Mouse (Mus musculus): ENCODE measurements around the gene Gm10974. TPM values are rescaled to one million over a fixed set of nuclear protein-coding genes. Genes with fewer than 3 reads are reported as not detected.

The Gm10974 gene
- polyA plus RNA-seq, 2 experiments from 2014 or later = not detected

DNA sequence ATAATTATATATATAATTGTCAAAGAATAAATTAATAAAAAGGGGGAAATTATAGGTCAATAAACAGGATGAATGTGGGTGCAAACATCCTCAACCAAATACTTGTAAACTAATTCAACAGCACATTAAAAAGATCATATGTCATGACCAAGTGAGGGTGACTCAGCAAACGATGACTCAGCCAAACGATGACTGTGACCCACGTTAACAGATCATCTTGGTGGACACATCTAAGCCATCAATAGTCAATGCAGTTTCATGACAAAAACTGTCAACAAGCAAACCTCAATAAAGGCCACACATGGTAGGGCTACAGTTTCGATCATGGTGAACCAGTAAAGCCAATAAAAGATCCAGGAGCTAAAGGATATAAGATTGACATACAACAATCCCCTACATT, 6.7 kb upstream of the Gm10974 start:
- no peak for ATAC-seq

DNA sequence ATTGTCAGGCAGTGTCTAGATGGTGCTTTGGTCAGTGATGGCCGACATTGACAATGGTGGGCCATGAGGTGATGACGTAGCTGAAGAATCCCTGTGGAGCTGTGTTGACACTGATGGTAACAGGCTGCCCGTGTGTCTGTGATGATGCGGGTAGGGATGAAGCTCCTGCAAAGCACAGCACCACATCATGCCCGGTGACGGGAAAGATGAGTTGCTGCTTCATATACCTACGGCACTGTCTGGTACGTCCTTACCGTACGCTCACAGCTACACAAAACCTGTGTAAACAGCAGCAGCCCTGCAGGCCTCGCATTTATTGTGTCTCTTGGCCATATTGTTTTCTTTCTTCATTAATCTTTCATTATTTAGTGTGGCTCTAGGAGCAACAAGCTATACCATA, 1.2 kb upstream of the Gm10974 start:
- ATAC-seq = no peak

DNA sequence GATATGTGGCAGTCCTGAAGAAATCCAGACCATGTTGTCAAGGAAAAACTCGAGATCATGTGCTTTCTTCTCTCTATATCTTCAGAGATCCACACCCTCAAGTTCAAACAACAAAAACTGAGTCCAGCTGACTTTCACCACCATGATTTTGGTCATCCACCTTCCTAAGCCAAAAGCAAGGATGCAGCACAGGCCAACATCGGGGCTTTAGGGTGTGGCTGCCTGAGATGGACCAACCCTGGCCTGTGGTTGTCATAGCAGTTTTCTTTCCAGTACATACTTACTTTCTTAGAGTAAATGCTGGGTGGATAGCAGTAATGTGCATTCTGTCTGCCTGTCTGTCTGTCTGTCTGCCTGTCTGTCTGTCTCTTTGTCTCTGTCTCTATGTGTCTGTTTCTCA, 294 bp upstream of the Gm10974 start:
- ATAC-seq = no peak

DNA sequence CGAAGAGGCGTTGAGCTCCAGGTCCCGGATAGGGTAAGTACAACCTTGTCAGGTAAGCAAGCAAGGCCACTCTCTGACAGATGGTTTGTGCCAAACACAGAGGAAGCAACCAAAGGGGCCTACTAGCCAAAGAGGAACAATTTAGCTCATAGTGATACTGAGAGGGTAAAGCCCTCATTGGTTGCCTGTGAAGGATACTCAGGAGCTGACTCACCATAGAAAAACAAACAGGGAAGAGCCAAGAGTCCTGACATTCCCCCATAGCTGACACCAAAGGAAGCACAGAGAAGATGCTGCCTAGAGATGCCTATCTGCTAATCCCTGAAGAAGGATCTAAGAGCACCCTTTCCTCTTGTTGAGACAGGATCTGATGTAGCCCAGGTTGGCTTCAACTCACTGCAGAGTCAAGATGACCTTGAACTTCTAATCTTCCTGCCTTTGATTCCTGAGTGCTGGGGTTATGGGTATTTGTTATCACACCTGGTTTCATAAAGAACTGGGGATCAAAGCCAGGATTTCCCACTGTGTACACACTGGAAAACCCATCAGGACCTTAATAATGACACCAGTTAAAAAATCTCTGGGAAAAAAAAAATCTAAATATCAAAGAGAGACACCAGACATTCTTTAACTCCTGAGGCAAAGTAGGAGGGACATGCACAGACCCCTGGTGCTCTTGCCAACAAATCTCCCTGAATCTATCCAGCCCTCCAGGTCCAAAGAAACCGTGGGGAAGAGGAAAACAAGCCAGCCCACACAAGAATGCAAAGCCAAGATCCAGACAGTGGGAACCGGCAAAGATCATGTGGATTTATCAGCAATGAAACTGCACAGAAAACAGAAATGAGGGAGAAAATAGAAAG, 3.6 kb downstream of the Gm10974 start:
- no peak for ATAC-seq

DNA sequence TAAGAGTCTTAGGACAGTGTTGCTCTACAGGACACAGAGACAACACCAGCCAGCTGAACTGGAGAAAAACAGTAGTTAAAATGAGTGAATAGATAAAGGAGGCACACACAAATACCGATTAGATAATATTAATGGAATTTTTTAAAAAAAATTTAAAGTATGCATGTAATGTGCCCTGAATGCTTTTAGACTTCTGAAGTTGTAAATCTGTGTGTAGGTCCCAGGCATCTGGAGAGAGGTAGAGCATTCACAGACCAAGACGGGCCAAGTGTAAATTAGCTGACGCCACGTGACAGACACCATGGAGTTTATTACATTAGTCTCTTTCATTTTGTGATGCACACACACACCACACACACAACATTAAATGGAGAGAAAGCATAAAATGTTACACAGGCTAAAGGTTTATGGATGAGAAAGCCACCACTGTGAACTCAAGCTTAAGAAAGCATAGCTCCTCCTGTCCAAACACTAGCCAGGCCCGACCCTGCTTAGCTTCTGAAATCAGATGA, 4.3 kb downstream of the Gm10974 start:
- no peak for ATAC-seq

DNA sequence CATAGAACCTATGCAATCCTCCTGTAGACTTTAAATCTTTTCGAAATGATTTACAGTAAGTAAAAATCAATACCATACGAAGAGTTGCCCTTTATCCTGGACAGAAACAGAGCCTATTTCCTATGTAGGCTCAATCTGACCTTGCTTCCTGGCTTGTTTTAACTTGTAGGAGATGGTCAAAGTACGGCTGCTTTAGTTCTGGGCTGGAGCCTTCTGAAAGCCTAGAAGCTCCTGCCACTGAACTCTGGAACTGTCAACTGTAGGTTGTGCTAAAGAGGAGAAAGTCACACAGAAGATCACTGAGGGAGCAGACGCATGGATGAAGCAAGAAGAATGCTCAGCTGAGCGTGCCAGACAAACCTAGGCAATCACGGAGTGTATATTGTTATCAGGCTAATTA, 5.3 kb downstream of the Gm10974 start:
- no peak for ATAC-seq

DNA sequence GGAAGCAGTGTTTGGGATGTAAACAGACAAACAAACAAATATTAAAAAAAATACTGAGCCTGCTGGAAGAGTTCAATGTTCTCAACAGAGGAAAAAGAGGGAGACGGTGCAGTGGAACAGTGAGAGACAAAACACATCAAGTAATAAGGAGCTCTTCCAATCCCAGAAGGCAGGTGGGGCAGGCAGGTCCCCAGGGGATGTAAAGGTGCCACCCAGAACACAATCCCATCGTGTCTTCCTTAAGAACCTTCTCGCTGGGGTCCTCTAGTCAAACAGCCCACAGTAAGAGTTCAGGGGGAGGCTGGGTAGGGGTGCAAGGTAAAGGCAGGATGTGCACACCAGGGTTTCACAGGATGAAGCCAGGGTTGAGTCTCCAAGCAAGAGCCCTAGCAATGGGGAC, 7.7 kb downstream of the Gm10974 start:
- no peak for ATAC-seq

DNA sequence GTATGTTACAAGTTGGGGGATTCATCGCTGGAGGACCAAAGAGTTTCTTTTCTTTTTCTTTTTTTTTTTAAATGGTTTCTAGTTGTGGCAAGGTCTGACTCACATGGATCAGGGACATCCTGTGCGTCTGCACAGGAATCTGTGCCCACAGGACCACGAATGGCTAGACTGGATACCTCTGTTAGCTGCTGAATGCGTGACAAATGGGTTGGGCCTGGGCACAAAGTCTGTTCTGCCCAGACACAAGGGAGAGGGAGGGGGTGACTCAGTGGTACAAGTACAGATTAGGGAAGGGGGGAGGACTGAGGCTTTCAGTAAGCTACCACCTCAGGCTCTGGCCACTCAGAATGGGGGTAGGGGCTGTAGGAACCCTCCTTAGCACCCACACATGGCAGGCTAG, 10.0 kb downstream of the Gm10974 start:
- ATAC-seq = no peak

DNA sequence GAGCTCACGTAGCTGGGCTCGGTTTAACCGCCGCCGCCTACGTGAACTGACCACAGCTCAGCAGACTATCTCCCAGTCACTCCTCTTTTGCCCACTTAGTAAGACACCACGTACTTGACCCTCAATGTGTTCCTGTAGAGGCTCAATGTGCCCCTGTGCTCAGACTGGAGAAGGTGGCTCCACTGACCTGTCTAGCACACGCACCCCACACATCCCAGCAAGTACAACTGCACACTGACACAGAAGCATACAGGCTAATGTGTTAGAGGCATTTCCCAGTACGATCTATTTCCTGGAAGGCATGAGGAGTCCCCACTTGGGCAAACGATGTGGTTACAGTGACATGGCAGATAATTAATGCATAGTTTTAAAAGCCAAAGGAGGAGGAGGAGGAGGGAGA, 10.9 kb downstream of the Gm10974 start:
- ATAC-seq = no peak

DNA sequence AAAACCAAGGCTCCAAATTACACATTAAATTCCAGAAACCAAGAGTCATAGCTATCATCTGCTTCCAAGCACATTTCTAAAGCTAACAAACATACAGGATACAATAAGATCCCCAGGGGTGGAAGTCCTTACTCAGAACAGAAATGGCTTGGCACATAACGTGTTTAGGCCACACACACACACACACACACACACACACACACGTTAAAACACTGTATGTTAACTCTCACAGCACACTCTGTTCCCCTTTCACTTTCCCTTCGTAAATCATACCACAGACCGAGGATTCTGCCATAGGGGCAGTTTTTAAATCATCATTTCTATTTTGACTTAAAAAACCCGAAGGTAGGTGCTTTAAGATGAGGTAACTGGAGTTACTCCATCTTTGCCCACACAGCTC, 18.5 kb downstream of the Gm10974 start:
- no peak for ATAC-seq

DNA sequence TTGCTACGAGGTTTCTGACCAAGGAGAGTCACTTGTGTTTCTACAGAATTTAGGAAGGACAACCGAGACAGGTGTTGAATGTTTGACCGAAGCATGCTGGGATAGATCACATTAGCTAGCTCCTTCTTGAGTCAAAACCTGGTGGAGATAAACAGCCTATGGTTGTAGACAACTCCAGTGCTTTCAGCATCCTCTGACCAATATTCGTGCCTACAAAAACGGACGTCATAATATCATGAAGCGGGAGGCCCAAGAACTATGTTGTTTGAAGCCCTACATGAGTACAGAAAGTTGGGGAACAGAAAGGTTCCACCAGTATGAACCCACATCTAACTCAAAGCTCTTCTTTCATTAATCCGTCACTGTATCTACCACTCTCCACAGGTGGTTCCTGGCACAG, 19.2 kb downstream of the Gm10974 start:
- ATAC-seq = no peak

DNA sequence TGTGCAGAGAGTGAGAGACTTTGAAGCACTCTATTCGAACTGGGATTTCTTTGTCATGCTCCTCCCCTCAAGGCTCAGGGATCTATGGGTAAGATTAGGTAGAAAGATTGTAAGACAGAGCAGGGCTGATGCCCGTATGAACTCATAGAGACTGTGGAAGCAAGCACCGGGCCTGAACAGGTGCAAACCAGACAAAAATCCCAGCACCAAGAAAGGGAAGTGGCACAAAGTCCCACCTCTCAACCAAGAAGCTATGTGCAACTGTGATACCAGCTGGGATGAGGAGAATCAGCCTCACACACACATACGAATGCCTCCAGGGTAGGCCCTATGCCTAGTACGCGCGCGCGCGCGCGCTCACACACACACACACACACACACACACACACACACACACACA, 20.1 kb downstream of the Gm10974 start:
- ATAC-seq = no peak

DNA sequence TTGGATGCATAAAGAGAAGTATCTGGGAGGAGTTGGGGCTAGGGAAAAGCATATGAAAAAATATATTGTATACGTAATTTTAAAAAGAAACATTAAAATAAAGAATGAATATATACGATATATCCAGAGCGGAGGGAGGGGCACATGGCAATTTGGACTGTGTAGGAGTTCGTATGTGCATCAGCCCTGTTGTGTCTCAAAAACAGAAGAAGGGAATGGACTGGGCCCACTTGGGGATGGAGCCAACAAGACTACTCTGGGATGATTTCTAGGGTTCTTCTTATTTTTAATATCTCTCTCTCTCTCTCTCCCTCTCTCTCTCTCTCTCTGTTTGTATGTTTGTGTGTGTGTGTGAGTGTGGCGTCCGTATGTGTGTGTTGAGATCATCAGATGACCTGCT, 20.7 kb downstream of the Gm10974 start:
- ATAC-seq = no peak

DNA sequence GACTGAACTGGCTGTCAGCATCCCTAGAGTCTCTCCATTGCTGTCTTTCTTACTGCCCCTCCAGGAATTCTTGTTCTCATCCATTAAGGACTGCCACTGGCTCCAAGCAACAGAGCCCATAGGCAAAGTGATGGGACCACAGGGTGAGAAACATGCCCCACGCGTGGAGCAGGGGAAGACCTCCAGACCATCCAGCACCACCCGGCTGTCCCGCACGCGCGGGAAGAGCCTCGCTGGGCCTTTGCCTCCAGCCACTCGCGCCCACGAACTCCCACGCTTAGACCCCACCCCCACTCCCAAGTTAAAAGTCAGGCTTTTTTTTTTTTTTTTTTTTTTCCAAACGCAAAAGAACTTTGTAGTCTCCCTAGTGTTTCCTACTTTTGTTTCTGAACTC, 21.7 kb downstream of the Gm10974 start:
- ATAC-seq = no peak

DNA sequence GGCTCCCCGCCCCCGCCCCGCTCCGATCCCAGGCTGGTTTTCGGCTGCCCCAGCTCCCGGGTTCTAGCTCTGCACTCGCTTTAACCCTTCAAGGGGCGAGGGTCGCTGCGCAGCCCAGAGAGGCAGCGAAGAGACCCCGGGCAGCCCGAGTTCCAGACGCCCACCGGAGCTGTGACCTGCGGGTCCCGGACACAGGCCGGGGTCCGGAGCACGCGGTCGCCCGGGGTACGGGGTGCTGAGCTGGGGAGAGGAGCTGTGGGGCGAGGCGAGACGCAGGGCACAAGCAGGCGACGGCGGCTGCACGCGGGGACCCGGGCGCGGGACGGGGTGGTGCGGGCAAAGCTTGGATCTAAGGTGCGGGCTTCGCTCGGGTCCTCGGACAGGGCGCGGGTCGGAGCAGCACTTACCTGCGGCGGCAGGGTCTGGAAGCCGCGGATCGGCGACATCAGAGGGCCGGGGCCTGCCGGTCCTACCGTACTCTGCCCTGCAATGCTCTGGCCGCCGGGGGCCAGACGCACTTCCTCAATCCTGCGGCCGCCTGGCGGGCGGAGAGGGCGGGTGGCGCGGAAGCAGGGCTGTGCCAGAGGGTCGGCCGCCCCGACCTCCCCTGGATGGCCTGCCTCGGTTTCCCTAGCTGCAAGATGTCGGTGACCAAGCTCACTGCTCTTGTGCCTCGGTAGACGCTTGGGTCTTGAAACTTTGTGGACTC, 22.3 kb downstream of the Gm10974 start, which contains the start of gene Lrrk1:
Lrrk1 (minus strand) TSS at position 538 of the 709 bp plus-strand sequence.
- peak; percentile 38 for ATAC-seq

DNA sequence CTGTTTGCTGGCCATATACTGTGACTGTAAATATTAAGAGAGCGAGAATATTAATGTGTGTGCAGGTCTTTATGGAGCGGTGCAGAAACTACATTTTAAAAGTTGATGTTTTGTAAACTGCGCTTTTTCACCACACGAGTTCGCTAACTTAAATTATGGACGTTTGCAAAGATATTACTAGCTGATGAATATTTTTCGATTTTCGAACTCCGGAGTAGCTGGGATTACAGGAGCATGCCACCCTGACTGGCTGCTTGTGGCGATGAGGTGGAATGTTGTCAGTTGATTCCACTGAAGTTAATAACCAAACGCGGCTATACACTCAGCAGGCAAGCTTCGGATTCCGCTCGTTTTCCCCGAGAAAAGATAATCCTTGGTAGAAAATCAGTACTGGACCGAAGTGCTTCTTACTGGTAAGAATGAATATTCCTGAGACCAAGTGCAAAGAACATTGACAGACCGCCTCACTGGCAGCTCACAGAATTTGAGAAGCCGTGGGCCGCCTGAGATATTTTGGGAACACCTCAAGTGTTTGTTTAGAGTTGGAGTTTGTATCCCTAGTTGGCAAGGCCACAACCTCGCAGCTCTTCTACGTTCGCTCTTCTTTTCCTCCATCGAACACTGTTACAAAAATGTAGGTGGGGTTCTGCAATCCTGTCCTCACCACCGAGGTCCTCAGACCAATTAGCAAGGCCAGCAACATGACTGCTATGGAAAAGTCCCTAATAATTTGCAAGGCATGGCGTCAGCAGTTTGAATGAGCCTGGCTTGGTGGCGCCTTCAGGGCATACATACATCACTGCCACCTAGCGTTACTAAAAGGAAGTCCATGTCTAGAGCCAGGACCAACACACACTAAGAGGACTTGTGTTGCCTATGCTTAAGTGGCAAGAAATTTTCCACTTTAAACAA, 23.2 kb downstream of the Gm10974 start:
- peak; percentile 65 for ATAC-seq

DNA sequence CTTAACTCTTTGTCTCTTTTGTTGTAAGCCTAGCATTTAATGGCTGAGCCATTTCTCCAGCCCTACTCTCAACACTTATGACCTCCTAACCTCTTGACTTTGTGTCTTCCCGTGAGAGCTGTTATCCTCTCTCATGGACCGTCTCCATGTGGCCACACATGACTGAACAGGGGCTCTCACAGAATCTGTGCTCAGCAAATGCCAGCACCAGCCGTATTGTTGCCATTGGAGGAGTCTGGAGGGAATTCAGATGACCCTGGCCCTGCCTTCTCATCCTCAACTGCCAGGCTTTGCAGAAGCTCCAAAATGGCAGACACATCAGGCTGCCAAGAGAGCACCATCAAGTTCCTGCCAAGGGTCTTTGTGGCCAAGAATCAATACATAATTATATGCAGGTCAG, 31.6 kb downstream of the Gm10974 start:
- ATAC-seq = no peak

DNA sequence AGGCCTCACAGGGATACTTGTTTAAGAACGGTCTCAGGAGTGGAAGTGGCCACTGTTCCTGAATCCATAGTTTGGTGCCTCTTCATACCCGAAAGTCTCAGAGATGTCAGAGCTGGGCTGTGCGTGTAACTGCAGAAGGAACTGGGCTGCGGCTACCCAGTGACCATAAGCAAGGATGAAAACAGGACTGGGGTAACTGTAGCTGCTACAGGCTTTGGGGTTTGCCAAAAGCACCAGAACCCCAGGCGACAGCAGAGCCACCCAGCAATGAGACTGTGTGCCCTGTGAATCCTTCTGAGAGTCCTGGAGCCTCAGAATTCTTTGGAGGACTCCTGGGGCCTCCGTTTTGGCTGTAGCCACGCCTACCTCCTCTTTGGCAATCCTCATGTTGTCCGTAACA, 35.9 kb downstream of the Gm10974 start:
- no peak for ATAC-seq

DNA sequence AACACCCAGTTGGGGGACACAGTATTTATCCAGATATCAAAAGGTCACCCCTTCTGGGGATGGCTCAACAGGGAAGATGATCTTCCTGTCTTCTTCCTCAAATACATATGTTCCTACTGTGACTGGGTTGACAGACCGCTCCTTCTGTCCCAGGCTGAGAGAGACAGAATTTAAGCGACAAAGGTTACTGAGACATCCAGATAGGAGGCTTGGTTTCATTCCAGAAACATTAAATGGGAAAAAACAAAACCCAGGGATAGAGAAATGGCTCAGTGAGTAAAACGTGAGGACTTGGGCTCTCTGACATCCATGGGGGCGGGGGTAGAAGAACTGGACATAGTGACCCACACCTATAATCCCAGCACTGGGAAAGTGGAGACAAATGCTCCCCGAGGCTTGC, 37.2 kb downstream of the Gm10974 start:
- ATAC-seq = no peak

DNA sequence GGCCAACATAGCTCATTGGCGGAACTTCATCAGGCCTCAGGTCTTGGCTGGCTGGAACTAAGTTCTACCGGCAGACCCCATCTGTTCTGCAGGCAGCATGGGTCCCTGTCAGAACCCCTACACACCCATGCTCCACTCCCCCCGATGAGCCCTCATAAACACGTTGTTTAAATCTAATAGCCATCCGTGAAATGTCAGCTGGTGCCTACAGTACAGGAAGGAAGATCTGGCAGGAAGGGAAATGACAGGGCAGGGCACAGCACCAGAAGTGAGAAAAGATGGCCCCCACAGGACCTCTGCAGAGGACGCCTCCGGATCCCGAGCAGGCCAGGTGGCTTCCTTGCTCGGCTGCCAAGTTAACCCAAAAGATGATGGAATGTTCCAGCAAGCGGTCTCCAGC, 38.4 kb downstream of the Gm10974 start:
- no peak for ATAC-seq

DNA sequence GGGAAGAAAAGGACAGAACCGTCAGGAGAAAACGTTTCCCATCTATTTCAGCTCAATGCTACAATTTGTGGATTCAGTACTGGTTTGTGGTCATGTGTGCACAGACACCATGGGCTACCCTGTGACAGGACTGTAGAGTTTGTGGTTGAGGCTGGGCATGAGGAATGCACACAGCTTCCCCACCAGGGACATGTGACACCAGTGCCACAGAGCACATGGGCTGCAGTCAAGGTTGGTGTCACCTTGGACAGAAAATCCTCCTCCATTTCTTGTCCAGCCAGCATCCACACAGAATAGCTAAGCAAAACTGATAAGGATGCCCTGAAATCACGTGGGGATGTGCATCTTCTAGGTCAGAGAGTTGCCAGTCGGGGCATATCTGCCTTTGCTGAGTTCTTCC, 39.1 kb downstream of the Gm10974 start:
- no peak for ATAC-seq

DNA sequence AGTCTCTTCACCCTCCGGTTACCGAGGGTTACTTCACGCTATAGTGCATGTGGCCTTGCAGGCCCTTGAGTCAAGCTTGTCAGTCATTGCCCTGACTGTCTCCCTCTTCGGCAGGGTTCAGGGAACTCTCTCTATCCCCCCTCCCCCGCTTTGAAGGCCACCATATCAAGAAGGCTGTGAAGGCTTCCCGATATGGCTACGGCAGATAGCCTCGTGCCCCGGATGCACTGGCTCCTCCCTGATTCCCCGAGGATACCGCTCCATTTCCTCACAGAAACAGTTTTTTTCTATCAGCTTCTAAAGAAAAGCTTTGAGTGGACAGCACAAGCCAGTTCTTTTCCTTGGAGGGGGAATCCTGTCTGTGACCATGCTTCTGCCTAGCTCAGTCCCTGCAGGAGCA, 39.8 kb downstream of the Gm10974 start:
- ATAC-seq = no peak

Data from activated CD4-positive, CD25-positive, alpha-beta regulatory T cell, adult 4 months (primary cell).